In the genomic region with DNA sequence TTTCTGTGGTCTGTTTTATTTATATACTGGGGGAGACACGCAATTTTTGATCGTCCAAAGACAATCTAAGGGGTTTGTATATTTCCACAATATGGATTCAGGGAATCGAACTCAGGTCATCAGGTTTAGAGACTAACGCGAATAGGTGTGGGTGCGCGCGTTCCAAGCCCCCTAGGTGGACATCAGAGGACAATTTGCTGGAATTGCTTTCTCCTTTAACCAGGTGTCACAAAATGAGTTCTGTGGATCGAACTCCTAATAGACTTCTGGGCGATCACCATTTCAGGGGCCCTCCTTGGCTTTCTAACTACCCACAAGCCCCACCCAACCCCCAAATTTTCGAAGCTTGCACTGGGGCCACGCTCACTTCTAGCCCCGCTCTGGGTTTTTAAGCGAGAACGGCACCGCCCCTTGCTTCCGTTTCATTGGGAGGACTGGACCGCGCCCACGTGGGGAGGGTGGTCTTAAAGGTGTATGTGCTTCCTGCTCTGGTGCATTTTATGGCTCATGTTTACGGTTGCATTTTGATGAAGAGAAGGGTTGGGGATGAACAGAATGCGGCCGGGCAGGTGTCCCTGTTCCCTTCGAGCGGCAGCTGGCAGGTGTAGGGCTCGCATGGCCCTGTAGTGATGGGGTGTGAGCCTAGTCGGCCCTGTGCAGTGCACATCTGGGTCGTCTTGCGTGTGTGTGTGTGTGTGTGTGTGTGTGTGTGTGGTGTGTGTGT, we compare ENCODE assay signal across 8 mouse cellular contexts. TPM values are rescaled to one million over a fixed set of nuclear protein-coding genes. Genes with fewer than 3 reads are reported as not detected.
A peak's percentile ranks its signal among the peaks of the same experiment; 100 is the strongest.
DNase-seq lines count a peak whose midpoint lies in the region; ATAC-seq and TF ChIP-seq lines count a peak whose summit lies in the region.

No protein-coding gene starts in this region.

- 0 out of 2 replicates have a peak, but pooled peaks have one; percentile 25 for TF ChIP-seq POLR2A in testis, adult 2 months (IDR thresholded peaks at IDR 0.05; ENCODE audit: control insufficient read depth, low read depth, low read length)

- H3K27me3 ChIP-seq in erythroblast, embryonic 14.5 days (ENCODE audit: control insufficient read depth): no peaks in the 10 kb centered on the region
- no peaks in the 10 kb centered on the region for H3K27me3 ChIP-seq in heart, embryonic 15.5 days
- no peaks in the 10 kb centered on the region for H3K27me3 ChIP-seq in liver, postnatal 0 days (ENCODE audit: insufficient read depth, low read length)
- no peaks in the 10 kb centered on the region for H3K27me3 ChIP-seq in neural tube, embryonic 13.5 days
- H3K27me3 ChIP-seq in testis, adult 2 months (ENCODE audit: control insufficient read depth, insufficient read depth, low read length): no peaks in the 10 kb centered on the region

- no peak for TF ChIP-seq CTCF in liver, postnatal 0 days (IDR thresholded peaks at IDR 0.05; ENCODE audit: low read depth)
- no peak for TF ChIP-seq CTCF in testis, adult 2 months (IDR thresholded peaks at IDR 0.05; ENCODE audit: control insufficient read depth, insufficient read depth, insufficient replicate concordance, low read depth, low read length)

- no peaks in the 10 kb centered on the region for H3K9me3 ChIP-seq in erythroblast, embryonic 14.5 days (ENCODE audit: control insufficient read depth, low read length)
- H3K9me3 ChIP-seq in heart, embryonic 15.5 days (replicated peaks): no peaks in the 10 kb centered on the region
- no peaks in the 10 kb centered on the region for H3K9me3 ChIP-seq in liver, postnatal 0 days (ENCODE audit: low read length)
- no peaks in the 10 kb centered on the region for H3K9me3 ChIP-seq in neural tube, embryonic 13.5 days

- peak; percentile 44; the same call in 1 of the 2 replicates for ATAC-seq in heart, embryonic 15.5 days (replicated peaks; ENCODE audit: insufficient number of reproducible peaks, insufficient read depth, low FRiP score, low read depth)
- peak; percentile 44 for ATAC-seq in liver, postnatal 0 days
- ATAC-seq in neural tube, embryonic 13.5 days (ENCODE audit: low read depth): peak; percentile 33

- H3K36me3 ChIP-seq in erythroblast, embryonic 14.5 days (ENCODE audit: control insufficient read depth): peaks cover 22% of the 10 kb centered on the region
- no peaks in the 10 kb centered on the region; the same call in none of the 2 replicates for H3K36me3 ChIP-seq in heart, embryonic 15.5 days
- peaks cover 7% of the 10 kb centered on the region; the same call in 1 of the 2 replicates for H3K36me3 ChIP-seq in liver, postnatal 0 days (replicated peaks; ENCODE audit: insufficient read depth, low read length)
- H3K36me3 ChIP-seq in neural tube, embryonic 13.5 days: peaks cover 11% of the 10 kb centered on the region
- H3K36me3 ChIP-seq in testis, adult 2 months (ENCODE audit: control insufficient read depth, insufficient read depth, low read length): no peaks in the 10 kb centered on the region; the same call in 1 of the 2 replicates

- WGBS in heart, embryonic 15.5 days: 1% methylated on average over 29 of the region's 29 CpGs
- 1% methylated on average over 29 of the region's 29 CpGs for WGBS in liver, postnatal 0 days (ENCODE audit: insufficient replicate concordance)
- 3% methylated on average over 29 of the region's 29 CpGs for WGBS in neural tube, embryonic 13.5 days

- peak; percentile 89 for DNase-seq in CD4-positive, CD25-positive, alpha-beta regulatory T cell, adult 2 months (ENCODE audit: low read depth, low spot score)
- peak; percentile 92 for DNase-seq in kidney, postnatal 14 days
- peak; percentile 90 for DNase-seq in liver, postnatal 0 days

- no peak for TF ChIP-seq EP300 in liver, postnatal 0 days (IDR thresholded peaks at IDR 0.05; ENCODE audit: low read depth)

- H3K4me1 ChIP-seq in brown adipose tissue, adult 24 weeks (ENCODE audit: control insufficient read depth, insufficient read depth, insufficient read length, low read length): peaks cover 6% of the 10 kb centered on the region; the same call in 1 of the 2 replicates
- H3K4me1 ChIP-seq in erythroblast, embryonic 14.5 days (ENCODE audit: control insufficient read depth): peaks cover 62% of the 10 kb centered on the region
- H3K4me1 ChIP-seq in heart, embryonic 15.5 days (replicated peaks): peaks cover 35% of the 10 kb centered on the region
- peaks cover 22% of the 10 kb centered on the region for H3K4me1 ChIP-seq in liver, postnatal 0 days (ENCODE audit: insufficient read depth)
- H3K4me1 ChIP-seq in neural tube, embryonic 13.5 days (replicated peaks): peaks cover 44% of the 10 kb centered on the region
- H3K4me1 ChIP-seq in testis, adult 2 months (ENCODE audit: control insufficient read depth, insufficient read depth, low read length): peaks cover 20% of the 10 kb centered on the region

- peak overlapping the region; percentile 57 for H3K4me3 ChIP-seq in brown adipose tissue, adult 24 weeks (ENCODE audit: insufficient read depth, low read depth, low read length)
- peak overlapping the region; percentile 93 for H3K4me3 ChIP-seq in erythroblast, embryonic 14.5 days (replicated peaks)
- H3K4me3 ChIP-seq in heart, embryonic 15.5 days: peak overlapping the region; percentile 84
- peak overlapping the region; percentile 83 for H3K4me3 ChIP-seq in liver, postnatal 0 days (ENCODE audit: low read depth, low read length)
- H3K4me3 ChIP-seq in neural tube, embryonic 13.5 days: peak overlapping the region; percentile 94
- peak overlapping the region; percentile 85 for H3K4me3 ChIP-seq in testis, adult 2 months (ENCODE audit: control insufficient read depth, low read depth, low read length)

- H3K9ac ChIP-seq in heart, embryonic 15.5 days: peak overlapping the region; percentile 69
- peak overlapping the region; percentile 41 for H3K9ac ChIP-seq in liver, postnatal 0 days (replicated peaks)
- peak overlapping the region; percentile 73 for H3K9ac ChIP-seq in neural tube, embryonic 13.5 days

- peak overlapping the region; percentile 91 for H3K4me2 ChIP-seq in heart, embryonic 15.5 days
- H3K4me2 ChIP-seq in liver, postnatal 0 days (ENCODE audit: low read depth, low read length): peak overlapping the region; percentile 91
- peak overlapping the region; percentile 68 for H3K4me2 ChIP-seq in neural tube, embryonic 13.5 days

- peak overlapping the region; percentile 59 for H3K27ac ChIP-seq in brown adipose tissue, adult 24 weeks (replicated peaks; ENCODE audit: low read depth, low read length)
- peak overlapping the region; percentile 83 for H3K27ac ChIP-seq in heart, embryonic 15.5 days
- peak overlapping the region; percentile 88 for H3K27ac ChIP-seq in liver, postnatal 0 days (ENCODE audit: low read depth)
- peak overlapping the region; percentile 83 for H3K27ac ChIP-seq in neural tube, embryonic 13.5 days (replicated peaks)
- peak overlapping the region; percentile 59 for H3K27ac ChIP-seq in testis, adult 2 months (ENCODE audit: control insufficient read depth, insufficient read depth, low read depth, low read length)

RNA-seq across cellular contexts. Expression of a gene that starts 1.0 kb away (rescaled TPM):
- 10.3 and 13.4 TPM in 2 replicates for polyA plus RNA-seq in brown adipose tissue, adult 24 weeks (2012; ENCODE audit: insufficient read depth, insufficient read length, missing spikeins)
- 13.4 and 16.4 TPM in 2 replicates for polyA plus RNA-seq in erythroblast, embryonic 14.5 days (2012)
- 29.1 and 41.6 TPM in 2 replicates for polyA plus RNA-seq in heart, embryonic 15.5 days (2015; fragmentation: Nextera tagmentation; extraction: Ambion mirVana)
- polyA plus RNA-seq in liver, postnatal 0 days (2015; fragmentation: Nextera tagmentation; extraction: Ambion mirVana): 14.6 and 16.1 TPM in 2 replicates
- 60.0 and 77.5 TPM in 2 replicates for polyA plus RNA-seq in neural tube, embryonic 13.5 days (2015; fragmentation: Nextera tagmentation; extraction: Ambion mirVana)
- 164 and 184 TPM in 2 replicates for polyA plus RNA-seq in testis, adult 2 months (2012; rRNA removed)

RNA-seq across cellular contexts. Expression of a gene that starts 7.7 kb away (rescaled TPM):
- polyA plus RNA-seq in brown adipose tissue, adult 24 weeks (2012; ENCODE audit: insufficient read depth, insufficient read length, missing spikeins): 538 and 581 TPM in 2 replicates
- polyA plus RNA-seq in erythroblast, embryonic 14.5 days (2012): 124 and 177 TPM in 2 replicates
- polyA plus RNA-seq in heart, embryonic 15.5 days (2015; fragmentation: Nextera tagmentation; extraction: Ambion mirVana): 350 and 441 TPM in 2 replicates
- polyA plus RNA-seq in liver, postnatal 0 days (2015; fragmentation: Nextera tagmentation; extraction: Ambion mirVana): 310 and 313 TPM in 2 replicates
- polyA plus RNA-seq in neural tube, embryonic 13.5 days (2015; fragmentation: Nextera tagmentation; extraction: Ambion mirVana): 532 and 537 TPM in 2 replicates
- polyA plus RNA-seq in testis, adult 2 months (2012; rRNA removed): 1,507 and 1,673 TPM in 2 replicates

RNA-seq across cellular contexts. Expression of a gene that starts 14.1 kb away (rescaled TPM):
- 15.7 and 31.7 TPM in 2 replicates for polyA plus RNA-seq in brown adipose tissue, adult 24 weeks (2012; ENCODE audit: insufficient read depth, insufficient read length, missing spikeins)
- 8.1 and 8.3 TPM in 2 replicates for polyA plus RNA-seq in erythroblast, embryonic 14.5 days (2012)
- 38.4 and 43.1 TPM in 2 replicates for polyA plus RNA-seq in heart, embryonic 15.5 days (2015; fragmentation: Nextera tagmentation; extraction: Ambion mirVana)
- polyA plus RNA-seq in liver, postnatal 0 days (2015; fragmentation: Nextera tagmentation; extraction: Ambion mirVana): 15.3 and 17.2 TPM in 2 replicates
- polyA plus RNA-seq in neural tube, embryonic 13.5 days (2015; fragmentation: Nextera tagmentation; extraction: Ambion mirVana): 79.1 and 80.9 TPM in 2 replicates
- 52.6 and 61.6 TPM in 2 replicates for polyA plus RNA-seq in testis, adult 2 months (2012; rRNA removed)

RNA-seq across cellular contexts. Expression of a gene that starts 15.0 kb away (rescaled TPM):
- not detected in 2 replicates for polyA plus RNA-seq in brown adipose tissue, adult 24 weeks (2012; ENCODE audit: insufficient read depth, insufficient read length, missing spikeins)
- not detected in 2 replicates for polyA plus RNA-seq in erythroblast, embryonic 14.5 days (2012)
- polyA plus RNA-seq in heart, embryonic 15.5 days (2015; fragmentation: Nextera tagmentation; extraction: Ambion mirVana): not detected in 2 replicates
- not detected in 2 replicates for polyA plus RNA-seq in liver, postnatal 0 days (2015; fragmentation: Nextera tagmentation; extraction: Ambion mirVana)
- not detected in 2 replicates for polyA plus RNA-seq in neural tube, embryonic 13.5 days (2015; fragmentation: Nextera tagmentation; extraction: Ambion mirVana)
- 1.4 and 1.8 TPM in 2 replicates for polyA plus RNA-seq in testis, adult 2 months (2012; rRNA removed)

RNA-seq across cellular contexts. Expression of a gene that starts 33.2 kb away (rescaled TPM):
- 1.4 TPM in 1 of 2 replicates, not detected in the other for polyA plus RNA-seq in brown adipose tissue, adult 24 weeks (2012; ENCODE audit: insufficient read depth, insufficient read length, missing spikeins)
- polyA plus RNA-seq in erythroblast, embryonic 14.5 days (2012): not detected in 2 replicates
- 7.3 and 9.1 TPM in 2 replicates for polyA plus RNA-seq in heart, embryonic 15.5 days (2015; fragmentation: Nextera tagmentation; extraction: Ambion mirVana)
- polyA plus RNA-seq in liver, postnatal 0 days (2015; fragmentation: Nextera tagmentation; extraction: Ambion mirVana): not detected in 2 replicates
- polyA plus RNA-seq in neural tube, embryonic 13.5 days (2015; fragmentation: Nextera tagmentation; extraction: Ambion mirVana): not detected in 2 replicates
- not detected in 2 replicates for polyA plus RNA-seq in testis, adult 2 months (2012; rRNA removed)

Comparison
In these comparisons a context has a peak if more than half of its experiments do, and no peak if none do; other contexts are left out.
1. Peak in every context shown above with its lines: DNase-seq, ATAC-seq, H3K4me3 ChIP-seq and H3K27ac ChIP-seq.